Mouse (Mus musculus) small intestine, adult 2 months (tissue): ENCODE measurements around the gene Lysmd3.

Experiments
- CTCF ChIP-seq: fragments of 200-500 bp; IDR thresholded peaks from 2 replicates; pipeline ENCODE4 v1.5.1; 2012; ENCODE audit warnings: low read depth, mild to moderate bottlenecking, control low read depth, inconsistent platforms, low read length, moderate library complexity, mixed read lengths; ENCODE audit not compliant: insufficient replicate concordance, insufficient read length; ENCODE audit errors: extremely low read depth
- POLR2A ChIP-seq: fragments of 200-500 bp; IDR thresholded peaks from 2 replicates; pipeline ENCODE4 v1.6.1; 2012; ENCODE audit warnings: low read depth, mild to moderate bottlenecking, control low read depth, inconsistent platforms, low read length, moderate library complexity

DNA sequence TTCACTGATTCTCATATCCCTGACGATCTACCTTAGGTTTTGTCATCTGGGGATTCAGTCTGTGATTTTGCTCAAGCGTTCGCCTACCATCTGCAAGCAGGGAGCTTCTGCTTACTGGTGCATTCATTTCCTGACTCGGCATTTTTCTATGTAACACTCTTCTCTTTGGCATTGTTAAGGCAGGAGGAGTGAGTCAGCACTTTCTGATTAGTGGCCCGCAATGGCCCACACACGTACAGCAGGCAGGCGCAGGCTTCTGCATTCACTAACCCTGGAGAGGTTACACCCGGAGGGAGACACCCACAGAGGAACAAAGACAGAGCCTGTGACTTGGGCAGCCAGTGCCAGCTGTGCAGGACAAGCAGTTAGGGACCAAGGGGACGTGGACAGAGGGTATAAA lies 34.1 kb downstream of the Lysmd3 start:
- TF ChIP-seq CTCF (no peak), POLR2A (no peak)
